Mouse (Mus musculus): ENCODE measurements at regions not wholly inside any gene's neighbourhood (a gene's known extent, or its start where the extent isn't known, plus 50 kb on each side); places are given as distances from the start of the nearest gene placed in this dataset.
A peak's percentile ranks its signal among the peaks of the same experiment; 100 is the strongest.

DNA sequence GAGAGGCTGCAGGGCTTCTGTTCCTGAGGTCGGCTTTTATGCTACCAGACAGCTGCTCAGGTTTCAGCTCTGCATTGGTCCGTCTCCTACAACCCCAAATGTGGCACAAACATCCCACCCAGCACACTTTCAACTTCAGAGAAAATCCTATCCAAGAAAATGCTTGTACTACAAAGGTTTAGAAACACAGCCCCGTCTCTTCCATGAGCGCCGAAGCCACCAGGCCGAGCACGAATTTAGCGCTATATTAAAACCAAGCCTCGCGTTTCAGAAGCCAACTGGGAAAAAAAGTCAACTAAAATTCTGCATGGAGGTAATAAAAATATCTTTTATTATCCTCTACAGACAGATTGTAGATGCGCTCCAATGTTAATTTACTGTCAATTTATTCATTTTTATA lies 198.4 kb downstream of the Rpap3 start:
- intact Hi-C loops (cut with DNase I): no loop called here
- DNase-seq: no peak

DNA sequence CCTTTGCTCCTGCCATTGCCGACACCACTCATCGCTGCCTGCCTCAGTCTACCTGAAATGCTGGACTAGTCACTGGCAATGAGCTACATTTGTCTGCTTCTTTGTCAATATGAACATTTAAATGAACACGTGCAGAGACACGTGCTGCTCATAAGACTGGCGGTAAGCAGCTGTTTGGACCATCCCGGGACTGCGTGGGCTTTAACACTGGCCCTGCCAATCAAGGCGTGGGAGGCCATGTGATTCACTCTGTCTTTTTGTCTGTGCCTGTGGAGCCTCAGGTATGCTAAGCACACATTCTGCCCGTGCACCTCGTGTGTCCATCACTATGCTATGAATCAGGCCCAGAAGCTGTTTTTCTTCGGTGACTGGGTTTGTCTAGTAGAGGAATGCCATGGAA lies 199.9 kb downstream of the Rpap3 start:
- intact Hi-C loops (cut with DNase I): no loop called here
- no peak for DNase-seq

DNA sequence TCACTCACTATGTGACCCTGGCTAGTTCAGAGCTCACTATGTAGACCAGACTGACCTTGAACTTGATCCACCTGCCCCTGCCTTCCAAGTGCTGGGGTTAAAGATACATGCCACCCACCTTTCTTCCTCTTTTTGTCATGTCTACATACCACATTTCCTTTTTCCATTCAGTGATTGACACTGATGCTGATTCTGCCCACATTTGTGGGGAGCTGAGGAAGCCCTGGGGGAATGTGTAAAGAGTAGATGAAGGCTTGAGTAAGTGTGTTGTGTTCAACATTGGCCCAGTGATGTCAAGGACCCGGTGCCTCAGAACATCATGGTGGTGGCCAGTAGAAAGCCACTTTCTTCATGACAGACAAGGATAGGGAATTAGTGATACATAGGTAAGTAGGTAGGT lies 201.3 kb downstream of the Rpap3 start:
- no peak for DNase-seq
- intact Hi-C loops (cut with DNase I): no loop called here

DNA sequence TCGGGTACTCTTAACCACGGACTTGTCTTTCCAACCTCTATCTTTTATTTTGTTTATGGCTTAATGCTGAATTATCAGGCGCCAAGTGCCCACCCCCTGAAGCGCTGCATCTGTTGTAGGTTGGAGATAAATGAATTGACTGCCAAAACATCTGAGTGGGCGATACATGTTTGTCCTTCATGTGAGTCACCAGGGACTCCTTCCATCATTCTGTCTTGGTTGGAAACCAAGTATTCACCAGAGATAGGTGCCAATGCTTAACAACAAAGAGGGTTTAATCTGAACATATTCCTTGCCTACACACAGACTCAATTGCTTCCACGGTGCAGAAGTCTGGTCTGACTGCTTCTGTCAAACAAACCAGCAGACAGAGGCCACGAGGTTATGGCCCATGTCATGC lies 203.6 kb downstream of the Rpap3 start:
- intact Hi-C loops (cut with DNase I): no loop called here
- DNase-seq: no peak

DNA sequence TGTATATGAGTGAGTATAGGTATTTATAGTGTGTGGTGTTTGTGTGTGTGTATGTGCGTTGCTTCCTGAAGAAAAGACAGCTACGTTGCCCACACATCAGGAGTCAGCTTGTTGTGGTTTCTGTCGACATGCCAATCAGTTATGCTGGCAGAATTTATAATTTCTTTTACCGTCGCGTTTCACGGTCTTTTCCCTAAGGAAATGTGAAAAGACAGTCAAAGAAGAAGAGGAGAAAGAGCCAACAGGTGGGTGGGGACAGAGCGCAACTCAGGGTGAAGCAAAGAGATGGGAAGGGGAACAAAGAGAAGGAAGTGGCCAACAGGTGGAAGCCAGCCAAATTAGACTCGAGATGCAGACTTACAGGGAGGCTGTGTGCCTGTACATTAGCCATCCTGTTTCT lies 204.2 kb downstream of the Rpap3 start:
- DNase-seq: no peak
- intact Hi-C loops (cut with DNase I): no loop called here

DNA sequence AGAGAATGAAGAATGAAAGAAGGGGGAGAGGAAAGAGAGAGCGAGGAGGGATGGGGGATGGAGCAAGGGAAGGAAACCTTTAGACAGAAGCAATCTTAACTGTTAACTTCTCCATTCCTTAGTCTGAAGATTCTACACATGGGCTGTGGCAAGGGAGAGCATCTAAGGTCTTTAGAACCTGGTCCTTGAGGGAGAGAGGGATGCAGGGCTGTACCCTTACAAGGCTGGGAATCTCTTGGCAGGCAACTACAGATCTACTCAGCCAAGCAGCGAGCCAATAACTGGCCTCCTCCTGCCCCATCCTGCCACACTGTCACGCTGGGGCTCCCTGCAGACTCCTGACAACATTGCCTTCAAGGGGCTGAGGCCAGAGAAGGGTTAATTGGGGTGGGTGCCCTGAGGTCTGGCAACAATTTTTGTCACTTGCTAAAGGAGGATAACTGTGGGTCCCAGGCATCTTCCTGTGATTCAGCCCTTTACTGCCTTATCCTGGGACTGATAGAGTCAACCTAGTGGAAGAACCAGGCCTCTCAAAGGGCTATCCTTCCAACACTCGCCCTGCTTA lies 205.7 kb downstream of the Rpap3 start:
- DNase-seq: no peak
- intact Hi-C loops (cut with DNase I): loop anchor here (5.0 kb wide), 1 partner anchor 303 kb away; no protein-coding TSS in a partner anchor

DNA sequence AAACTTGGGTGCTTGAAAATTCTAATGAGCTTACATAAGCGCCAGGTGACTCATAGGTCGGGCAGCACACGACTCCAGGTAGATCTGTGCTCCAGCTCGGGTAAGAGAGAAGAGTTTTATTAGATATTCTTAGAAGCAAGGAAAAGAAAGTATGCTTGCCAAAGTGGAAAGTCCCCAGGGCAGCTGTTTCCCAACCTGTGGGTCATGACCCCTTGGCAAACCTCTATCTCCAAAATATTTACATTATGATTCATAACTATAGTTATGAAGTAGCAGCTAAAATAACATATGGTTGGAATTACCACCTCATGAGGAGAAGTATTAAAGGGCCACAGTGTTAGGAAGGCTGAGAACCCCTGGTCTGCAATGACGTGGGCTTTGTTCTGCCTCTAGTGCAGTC lies 206.4 kb downstream of the Rpap3 start:
- DNase-seq: no peak
- intact Hi-C loops (cut with DNase I): loop anchor here (5.0 kb wide), 1 partner anchor 302 kb away; no protein-coding TSS in a partner anchor

DNA sequence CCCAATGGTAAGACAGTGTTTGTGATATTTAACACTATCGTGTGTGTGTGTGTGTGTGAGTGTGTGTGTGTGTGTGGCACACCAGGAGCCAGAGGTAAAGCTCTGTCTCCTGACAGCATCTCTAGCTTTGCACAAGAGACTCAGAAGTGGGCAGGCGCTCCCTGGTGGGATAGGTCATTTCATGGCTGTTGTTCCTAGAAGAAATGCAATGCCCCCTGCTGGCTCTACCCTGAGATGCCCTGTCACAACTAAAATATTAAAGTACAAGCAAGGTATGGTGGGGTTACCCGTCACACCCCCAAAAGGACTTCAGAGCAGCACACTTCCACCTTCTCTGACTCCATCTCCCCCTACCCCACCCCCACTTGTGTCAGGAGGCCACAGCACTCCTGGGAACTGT lies 207.2 kb downstream of the Rpap3 start:
- DNase-seq: peak; percentile 8 to 13
- intact Hi-C loops (cut with DNase I): loop anchor here (5.0 kb wide), 1 partner anchor 301 kb away; no protein-coding TSS in a partner anchor

DNA sequence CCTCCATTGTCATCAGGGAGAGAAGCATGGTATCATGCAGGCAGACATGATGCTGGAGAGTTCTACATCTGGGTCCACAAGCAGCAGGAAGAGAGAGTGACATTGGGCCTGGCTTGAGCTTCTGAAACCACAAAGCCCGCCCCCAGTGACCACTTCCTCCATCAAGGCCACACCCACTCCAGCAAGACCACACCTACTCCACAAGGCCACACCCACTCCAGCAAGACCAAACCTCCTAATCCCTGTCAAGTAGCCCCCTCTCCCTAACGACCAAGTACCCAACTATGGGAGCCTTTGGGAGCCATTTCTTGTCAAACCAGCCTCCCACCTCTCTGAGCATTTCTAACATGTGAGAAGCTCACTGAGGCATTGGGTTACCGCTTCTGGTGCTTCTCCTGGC lies 209.6 kb downstream of the Rpap3 start:
- no peak for DNase-seq
- intact Hi-C loops (cut with DNase I): loop anchor here (5.0 kb wide), 1 partner anchor 299 kb away; no protein-coding TSS in a partner anchor

DNA sequence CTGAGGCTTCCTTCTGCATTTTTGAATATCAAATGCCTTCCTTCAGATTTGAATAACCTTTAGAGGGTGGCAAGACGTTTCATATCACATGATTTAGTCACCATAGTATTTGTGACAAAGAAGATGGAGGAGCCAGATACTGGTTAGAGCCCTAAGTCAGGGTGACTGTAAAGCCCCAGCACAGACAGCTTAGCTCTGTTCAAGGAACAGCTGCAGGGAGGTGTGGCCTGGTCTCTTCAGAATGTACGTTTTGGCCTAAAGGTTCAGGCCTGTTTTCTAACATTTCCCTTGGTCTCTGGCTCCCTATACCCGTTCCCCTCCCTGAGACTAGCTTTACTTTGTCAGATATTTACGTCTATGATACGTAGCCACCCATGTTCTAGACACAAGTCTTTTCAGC lies 212.3 kb downstream of the Rpap3 start:
- intact Hi-C loops (cut with DNase I): no loop called here
- DNase-seq: no peak

DNA sequence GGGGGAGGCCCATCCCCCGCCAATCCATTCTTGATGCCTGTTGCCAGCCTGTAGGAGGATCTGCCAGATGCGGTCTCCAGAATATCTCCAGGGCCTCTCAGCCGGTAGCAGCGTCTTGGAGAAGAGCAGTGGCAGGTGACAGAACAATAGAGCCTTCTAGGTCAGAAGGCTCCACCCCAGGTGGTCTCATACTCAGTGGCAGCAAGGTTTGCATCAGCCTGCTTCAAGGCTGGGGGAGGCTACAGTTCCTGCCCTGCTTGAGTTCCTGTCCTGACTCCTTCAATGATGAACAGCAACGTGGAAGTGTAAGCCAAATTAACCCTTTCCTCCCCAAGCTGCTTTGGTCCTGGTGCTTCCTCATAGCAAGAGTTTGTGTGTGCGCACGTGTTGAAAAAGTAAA lies 213.8 kb downstream of the Rpap3 start:
- no peak for DNase-seq
- intact Hi-C loops (cut with DNase I): no loop called here

DNA sequence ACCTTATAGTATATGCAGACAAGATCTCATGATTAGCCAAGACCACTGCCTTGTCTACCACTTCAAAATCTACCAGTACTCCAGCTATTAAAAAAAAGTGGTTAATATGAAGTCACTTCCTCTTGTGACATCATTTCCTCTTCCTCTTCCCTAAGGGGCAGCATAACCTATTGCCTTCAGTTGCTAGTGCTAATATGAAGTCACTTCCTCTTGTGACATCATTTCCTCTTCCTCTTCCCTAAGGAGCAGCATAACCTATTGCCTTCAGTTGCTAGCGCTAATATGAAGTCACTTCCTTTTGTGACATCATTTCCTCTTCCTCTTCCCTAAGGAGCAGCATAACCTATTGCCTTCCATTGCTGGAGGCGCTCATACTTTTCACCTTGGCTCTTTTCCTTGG lies 218.2 kb downstream of the Rpap3 start:
- DNase-seq: no peak
- intact Hi-C loops (cut with DNase I): no loop called here

DNA sequence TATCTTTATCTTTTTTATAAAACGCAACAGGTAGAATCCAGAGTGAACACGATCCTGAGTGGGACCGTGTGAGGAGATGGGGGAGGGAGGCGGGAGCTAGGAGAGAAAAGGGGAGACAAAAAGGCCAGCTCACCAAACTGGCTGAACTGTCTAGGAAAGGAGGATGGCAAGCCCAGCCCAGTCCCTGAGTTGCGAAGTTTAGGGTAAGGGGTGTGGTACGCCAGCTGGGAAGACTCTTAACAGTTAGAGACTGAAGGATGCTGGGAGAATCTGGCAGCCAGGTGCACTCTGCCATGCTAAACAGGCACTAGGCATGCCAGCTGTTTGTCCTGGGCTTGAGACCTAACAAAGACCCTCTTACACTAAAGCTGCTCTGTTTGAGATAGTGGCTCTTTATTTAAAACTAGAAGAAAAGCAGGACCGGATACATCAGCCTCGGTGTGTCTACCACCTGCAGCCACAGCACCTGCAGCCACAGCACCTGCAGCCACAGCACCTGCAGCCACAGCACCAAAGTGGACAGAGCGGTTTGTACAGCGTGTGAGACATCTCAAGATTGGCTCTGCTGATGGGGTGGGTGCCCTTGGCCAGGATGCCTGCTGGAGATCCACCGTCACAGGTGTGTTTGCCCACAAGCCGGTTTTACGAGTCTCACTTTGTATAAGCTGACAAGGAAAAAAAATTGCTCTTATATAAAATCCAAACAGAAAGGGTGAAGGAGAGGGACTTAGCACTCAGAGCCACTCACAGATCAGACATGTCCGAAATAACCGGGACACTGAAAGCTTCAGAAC lies 225.1 kb upstream of the Amigo2 start:
- intact Hi-C loops (cut with DNase I): no loop called here
- DNase-seq: no peak

DNA sequence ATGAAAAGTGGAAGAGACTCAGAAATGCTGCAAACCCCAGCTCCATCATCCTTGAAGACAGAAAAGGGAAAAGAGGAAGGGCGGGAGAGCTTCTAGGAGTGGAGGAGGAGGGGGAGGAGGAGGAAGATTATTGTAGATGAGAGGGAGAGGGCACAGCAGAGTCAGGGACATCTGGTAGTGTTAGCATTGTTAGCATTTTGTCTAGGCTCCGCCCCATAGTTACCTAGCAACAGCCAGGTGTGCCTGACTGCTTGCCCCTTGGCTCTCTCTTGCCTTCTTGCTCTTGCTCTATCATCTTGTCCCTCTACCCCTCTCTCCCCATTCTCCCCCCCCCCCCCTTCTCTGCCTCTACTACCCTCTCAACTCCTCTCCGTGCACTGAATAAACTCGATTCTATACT lies 224.4 kb upstream of the Amigo2 start:
- intact Hi-C loops (cut with DNase I): no loop called here
- no peak for DNase-seq

DNA sequence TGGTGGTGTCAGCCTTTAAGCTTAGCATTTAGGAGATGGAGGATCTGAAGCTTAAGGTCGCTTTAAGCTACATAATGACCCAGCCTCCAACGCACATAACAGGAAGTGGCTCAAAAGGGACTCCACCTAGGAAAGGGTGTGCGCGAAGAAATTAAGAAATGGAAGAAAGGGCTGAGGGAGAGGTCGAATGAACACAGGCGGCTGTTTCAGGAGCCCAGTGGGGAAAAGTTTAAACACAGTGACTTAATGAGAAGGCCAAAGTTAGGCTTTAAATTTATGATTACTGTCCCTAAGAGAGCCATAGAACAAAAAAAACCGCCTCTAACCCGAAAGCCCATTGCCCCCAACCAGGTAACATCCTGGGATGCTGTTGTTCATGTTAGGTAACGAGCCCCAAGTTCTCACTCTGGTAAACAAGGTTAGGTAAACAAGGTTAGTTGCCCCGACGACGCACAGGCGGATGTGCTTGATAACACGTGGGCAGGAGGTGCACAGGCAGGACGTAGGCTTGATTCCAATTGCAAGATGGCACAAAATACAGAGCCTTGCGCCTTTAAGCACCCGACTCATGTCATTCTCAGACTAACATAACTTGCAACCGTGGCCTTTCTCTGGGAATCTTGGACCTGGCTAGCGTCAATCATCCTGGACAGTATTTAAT lies 222.7 kb upstream of the Amigo2 start:
- no peak for DNase-seq
- intact Hi-C loops (cut with DNase I): no loop called here

DNA sequence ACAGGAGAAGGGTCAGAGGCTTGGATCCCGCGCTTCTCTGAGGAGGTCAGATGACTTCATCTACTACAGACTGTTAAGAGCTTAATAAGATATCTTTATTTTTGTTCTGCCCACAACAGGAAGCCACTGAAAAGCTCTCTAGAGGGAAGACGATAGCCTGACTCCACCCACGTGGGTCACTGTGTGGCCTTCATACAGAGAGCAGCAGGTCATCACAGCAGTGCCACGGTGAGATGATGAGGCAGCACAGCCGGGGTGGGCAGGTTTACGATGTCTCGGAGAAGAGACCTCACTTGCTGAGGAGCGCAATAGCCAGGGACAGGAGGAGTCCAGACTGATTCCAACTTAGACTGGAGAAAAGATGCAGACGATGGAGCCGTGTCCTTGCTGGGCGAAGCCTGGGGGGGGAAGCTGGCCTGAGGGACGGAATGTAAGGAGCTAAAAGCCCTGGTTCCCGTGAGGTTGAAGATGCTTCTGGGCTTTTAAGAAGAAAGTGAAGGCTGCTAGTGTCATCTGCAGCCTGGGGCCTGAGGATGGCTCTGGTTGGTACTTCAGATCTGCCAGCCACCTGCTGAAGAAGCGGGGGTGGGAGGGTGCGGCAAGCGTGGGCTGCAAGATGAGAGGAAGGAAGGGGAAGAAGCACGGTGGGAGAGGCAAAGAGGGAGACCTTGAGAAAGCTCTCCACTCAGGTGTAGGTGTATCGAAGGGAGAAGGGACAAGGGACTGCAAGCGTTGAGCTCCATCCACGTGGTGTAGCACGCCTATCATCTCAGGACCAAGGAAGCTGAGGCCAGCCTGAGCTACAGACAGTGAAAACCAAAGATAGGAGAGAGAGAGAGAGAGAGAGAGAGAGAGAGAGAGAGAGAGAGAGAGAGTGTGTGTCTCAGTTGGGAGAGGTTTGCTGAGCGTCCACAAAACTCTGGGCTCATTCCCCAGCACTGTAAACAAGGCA lies 221.9 kb upstream of the Amigo2 start:
- intact Hi-C loops (cut with DNase I): no loop called here
- no peak for DNase-seq

DNA sequence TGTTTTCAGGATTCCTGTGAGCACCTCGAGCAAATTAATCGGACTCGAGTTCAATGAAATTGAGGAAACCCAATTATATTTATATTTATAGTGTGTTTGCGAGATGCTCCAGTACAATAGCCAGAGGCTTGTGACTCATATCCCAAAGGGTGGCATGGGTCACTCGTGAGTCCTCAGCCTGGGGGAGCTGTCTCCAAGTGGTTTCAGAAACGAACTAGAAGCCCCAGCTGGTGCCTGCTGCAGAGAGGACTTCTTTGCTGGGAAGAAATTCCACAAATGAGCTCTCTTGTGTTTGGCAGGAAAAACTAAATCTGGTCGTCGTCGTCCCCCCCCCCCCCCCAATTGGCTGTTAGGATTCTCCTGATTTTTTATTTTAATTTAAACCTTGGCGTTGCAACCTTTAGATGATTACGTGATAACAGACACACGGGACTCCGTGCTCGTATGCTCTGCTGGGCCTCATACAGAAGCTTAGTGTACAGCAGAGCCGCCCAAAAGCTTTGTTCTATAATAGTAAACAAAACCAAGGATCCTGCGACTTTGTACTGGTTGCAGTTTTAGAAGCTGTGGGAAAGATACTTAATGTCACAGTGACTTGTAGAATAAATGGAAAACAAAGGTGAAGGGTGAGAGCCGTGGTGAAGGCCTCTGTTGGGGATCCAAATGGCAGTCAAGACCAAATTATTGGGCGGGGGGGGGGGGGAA lies 220.8 kb upstream of the Amigo2 start:
- intact Hi-C loops (cut with DNase I): no loop called here

DNA sequence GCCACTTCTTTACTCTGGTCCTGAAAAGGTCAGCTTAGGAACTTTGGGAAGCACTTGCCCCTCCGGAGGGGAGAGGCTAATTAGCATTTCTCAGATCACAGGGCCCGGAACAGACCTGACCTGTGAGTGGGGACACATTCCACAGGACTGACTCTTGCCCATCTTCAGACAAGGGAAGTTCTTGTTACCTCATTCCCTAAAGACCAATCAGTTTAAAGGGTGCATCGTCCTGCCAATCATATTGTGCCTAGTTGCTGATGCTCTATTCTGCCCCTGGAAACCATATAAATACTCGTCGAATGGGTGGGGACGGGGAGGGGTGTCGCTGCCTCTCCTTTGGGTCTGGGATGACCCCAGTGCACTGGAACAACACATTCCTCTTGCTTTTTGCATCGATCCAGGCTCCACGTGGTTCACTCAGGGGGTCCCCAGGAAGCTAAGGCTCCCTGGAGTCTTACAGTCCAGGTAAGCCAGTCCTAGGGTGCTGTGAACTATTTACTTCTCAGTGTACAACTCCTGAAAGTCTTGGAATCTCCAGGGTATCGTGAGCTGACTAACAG lies 219.9 kb upstream of the Amigo2 start:
- intact Hi-C loops (cut with DNase I): no loop called here
- no peak for DNase-seq

More for the DNA sequence above, 220.8 kb upstream of the Amigo2 start:
- no peak for DNase-seq

DNA sequence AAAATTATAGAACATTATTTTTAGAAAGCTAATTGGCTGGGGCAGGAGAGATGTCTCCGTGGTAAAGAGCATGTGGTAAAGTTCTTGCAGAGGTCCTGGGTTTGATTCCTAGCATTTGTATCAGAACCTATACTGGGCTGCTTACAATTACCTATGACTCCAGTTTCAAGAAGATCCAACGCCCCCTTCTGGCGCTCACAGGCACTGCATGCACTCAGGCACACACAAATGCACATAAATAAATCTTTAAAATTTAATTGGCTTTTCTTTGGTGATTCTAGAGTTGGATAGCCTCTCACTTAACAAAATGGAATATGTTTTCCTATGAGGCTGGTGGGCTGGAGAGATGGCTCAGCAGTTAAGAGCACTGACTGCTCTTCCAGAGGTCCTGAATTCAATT lies 219.0 kb upstream of the Amigo2 start:
- DNase-seq: no peak
- intact Hi-C loops (cut with DNase I): no loop called here

DNA sequence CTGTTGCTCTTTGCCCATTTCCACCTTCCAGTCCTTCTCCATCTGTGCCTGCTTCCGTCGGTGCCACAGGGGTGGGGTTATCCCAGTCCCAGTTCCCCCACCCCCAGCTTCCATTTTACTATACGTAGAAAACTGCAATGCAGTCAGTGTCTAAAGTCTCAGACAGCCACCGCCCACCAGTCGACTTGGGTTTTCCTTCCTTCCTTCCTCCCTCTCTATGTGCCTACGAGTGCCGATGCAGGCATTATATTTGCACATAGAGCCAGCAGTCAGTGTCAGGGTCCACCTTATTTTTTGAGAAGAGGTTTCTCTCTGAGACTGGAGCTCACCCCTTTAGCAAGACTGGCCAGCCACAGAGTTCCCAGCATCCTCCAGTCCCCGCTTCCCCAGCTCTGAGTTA lies 218.3 kb upstream of the Amigo2 start:
- DNase-seq: no peak
- intact Hi-C loops (cut with DNase I): no loop called here

Measured in heart, postnatal 36 days (tissue).